Mouse (Mus musculus): ENCODE measurements around the gene Matk. TPM values are rescaled to one million over a fixed set of nuclear protein-coding genes. Genes with fewer than 3 reads are reported as not detected.

Gene Matk
- total and polyA plus RNA-seq, 3 experiments: 0.23 to 1.0 TPM; not detected in 1

GRCm38 (mm10) chr10:81249442-81249841 is 3.3 kb upstream of the Matk start:
- Histone ChIP-seq H3K27me3 (ENCODE audit: control insufficient read depth in 1 of 2, insufficient read depth in 2 of 2, low read length in 2 of 2) (no peaks in the 10 kb centered on the region), H3K9ac (ENCODE audit: control insufficient read depth, low read depth, low read length, poor library complexity, severe bottlenecking) (no peak overlapping the region), H3K36me3 (ENCODE audit: control insufficient read depth in 1 of 2, insufficient read depth in 2 of 2, low read length in 2 of 2) (peaks cover 0 to 2% of the 10 kb centered on the region in 2 experiments; a peak in 1 of 4 replicates), H3K9me3 (replicated peaks; ENCODE audit: insufficient read depth, low read length) (no peaks in the 10 kb centered on the region), H3K27ac (ENCODE audit: control insufficient read depth, low read depth, low read length) (no peak overlapping the region), H3K4me1 (ENCODE audit: control insufficient read depth in 1 of 2, insufficient read depth in 2 of 2, low read length in 2 of 2) (peaks cover 0 to 7% of the 10 kb centered on the region in 2 experiments; a peak in 2 of 4 replicates), H3K4me3 (ENCODE audit: control insufficient read depth in 1 of 2, insufficient read depth in 1 of 2, low read depth in 2 of 2, low read length in 2 of 2) (no peak overlapping the region), H3K79me2 (ENCODE audit: control insufficient read depth, insufficient read depth, low read length, poor library complexity) (no peaks in the 10 kb centered on the region)
- TF ChIP-seq TBP (IDR thresholded peaks at IDR 0.05; ENCODE audit: low read depth, low read length): no peak
- TF ChIP-seq JUND (IDR thresholded peaks at IDR 0.05; ENCODE audit: low read depth, low read length): no peak
- no peak for TF ChIP-seq RCOR1 (IDR thresholded peaks at IDR 0.05; ENCODE audit: low read depth, low read length)
- no peak for TF ChIP-seq E2F4 (IDR thresholded peaks at IDR 0.05; ENCODE audit: borderline replicate concordance, low read depth, low read length)
- no peak for DNase-seq (ENCODE audit: low read depth, low spot score)

DNA sequence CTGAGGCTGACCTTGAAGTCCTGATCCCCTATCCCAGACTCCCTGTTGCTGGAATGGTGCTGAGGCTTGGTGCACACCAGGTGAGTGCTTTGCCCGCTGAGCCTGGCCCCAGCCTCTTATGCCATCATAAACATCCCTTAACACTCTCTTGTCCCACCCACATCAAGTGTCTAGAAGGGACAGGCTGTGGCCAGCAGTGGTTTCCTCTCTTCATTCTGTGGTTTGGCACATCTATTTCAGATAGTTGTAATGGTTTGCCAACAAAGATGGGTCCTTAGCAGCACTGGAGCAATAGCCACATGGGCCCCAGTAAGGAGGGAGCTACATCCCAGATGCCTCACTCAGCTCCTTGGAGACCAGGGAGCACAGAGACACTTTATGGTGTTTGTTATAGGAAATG is 2.2 kb downstream of the Matk start:
- Histone ChIP-seq H3K36me3 (ENCODE audit: control insufficient read depth in 1 of 2, insufficient read depth in 2 of 2, low read length in 2 of 2) (no peaks in the 10 kb centered on the region), H3K4me1 (ENCODE audit: control insufficient read depth in 1 of 2, insufficient read depth in 2 of 2, low read length in 2 of 2) (no peaks in the 10 kb centered on the region), H3K27me3 (ENCODE audit: control insufficient read depth in 1 of 2, insufficient read depth in 2 of 2, low read length in 2 of 2) (no peaks in the 10 kb centered on the region), H3K27ac (ENCODE audit: control insufficient read depth, low read depth, low read length) (no peak overlapping the region), H3K79me2 (ENCODE audit: control insufficient read depth, insufficient read depth, low read length, poor library complexity) (no peaks in the 10 kb centered on the region), H3K4me3 (ENCODE audit: control insufficient read depth in 1 of 2, insufficient read depth in 1 of 2, low read depth in 2 of 2, low read length in 2 of 2) (no peak overlapping the region), H3K9me3 (replicated peaks; ENCODE audit: insufficient read depth, low read length) (no peaks in the 10 kb centered on the region), H3K9ac (ENCODE audit: control insufficient read depth, low read depth, low read length, poor library complexity, severe bottlenecking) (no peak overlapping the region)
- TF ChIP-seq ZC3H11A (IDR thresholded peaks at IDR 0.05; ENCODE audit: low read depth, low read length): no peak
- DNase-seq (ENCODE audit: low read depth, low spot score): no peak

DNA sequence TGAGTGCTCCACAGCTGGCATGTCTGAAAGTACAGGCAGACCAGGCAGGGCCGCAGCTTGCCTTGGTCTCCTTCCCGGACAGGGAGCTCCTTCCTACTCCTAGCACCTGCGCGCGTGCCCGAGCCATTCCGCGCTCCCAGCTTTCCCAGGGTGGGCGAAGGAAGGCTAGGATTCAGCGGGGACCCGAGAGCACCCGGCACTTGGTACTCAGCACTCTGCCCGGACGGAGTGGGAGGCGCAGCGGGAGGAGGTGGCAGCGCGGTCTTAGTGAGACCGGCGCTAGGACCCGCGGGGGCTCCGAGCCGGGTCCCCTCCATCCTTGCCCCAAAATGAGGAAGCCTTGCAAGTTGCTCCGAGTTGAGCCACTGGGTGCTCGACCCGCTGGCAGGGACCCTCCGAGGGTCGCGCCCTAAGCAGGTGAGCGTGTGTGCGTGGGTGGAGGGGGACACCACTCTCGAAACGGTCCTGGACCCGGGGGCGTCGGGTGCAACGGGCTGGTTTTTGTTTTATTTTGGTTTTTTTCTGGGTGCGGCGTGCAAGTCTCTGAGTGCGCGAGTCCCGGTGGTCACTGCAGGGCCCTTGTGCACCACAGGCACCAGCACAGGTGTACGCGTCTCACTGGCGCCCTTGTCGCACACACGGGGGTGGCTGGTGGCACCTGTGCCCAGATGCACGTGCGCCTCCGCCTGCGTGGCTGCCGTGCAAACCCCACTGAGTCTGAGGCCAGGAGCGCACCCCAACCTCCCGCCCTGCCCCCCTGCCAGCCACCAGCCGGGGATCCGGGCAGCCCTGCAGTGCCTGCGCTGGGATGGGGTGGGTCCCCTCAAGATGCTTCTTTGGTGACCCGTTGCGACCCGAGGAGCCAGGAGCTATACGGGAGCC is 4.7 kb downstream of the Matk start:
- Histone ChIP-seq H3K4me1 (ENCODE audit: control insufficient read depth in 1 of 2, insufficient read depth in 2 of 2, low read length in 2 of 2) (no peaks in the 10 kb centered on the region), H3K27me3 (ENCODE audit: control insufficient read depth in 1 of 2, insufficient read depth in 2 of 2, low read length in 2 of 2) (no peaks in the 10 kb centered on the region), H3K36me3 (ENCODE audit: control insufficient read depth in 1 of 2, insufficient read depth in 2 of 2, low read length in 2 of 2) (no peaks in the 10 kb centered on the region), H3K27ac (ENCODE audit: control insufficient read depth, low read depth, low read length) (no peak overlapping the region), H3K79me2 (ENCODE audit: control insufficient read depth, insufficient read depth, low read length, poor library complexity) (no peaks in the 10 kb centered on the region), H3K4me3 (ENCODE audit: control insufficient read depth in 1 of 2, insufficient read depth in 1 of 2, low read depth in 2 of 2, low read length in 2 of 2) (no peak overlapping the region), H3K9me3 (replicated peaks; ENCODE audit: insufficient read depth, low read length) (no peaks in the 10 kb centered on the region), H3K9ac (ENCODE audit: control insufficient read depth, low read depth, low read length, poor library complexity, severe bottlenecking) (no peak overlapping the region)
- DNase-seq (ENCODE audit: low read depth, low spot score): no peak
- TF ChIP-seq MAFK (IDR thresholded peaks at IDR 0.05; ENCODE audit: borderline replicate concordance, low read depth, low read length) (no peak), MAZ (IDR thresholded peaks at IDR 0.05; ENCODE audit: low read depth, low read length) (no peak), POLR2A (IDR thresholded peaks at IDR 0.05; ENCODE audit: control insufficient read depth in 1 of 2, insufficient read depth in 1 of 2, low read depth in 1 of 2, low read length in 2 of 2, poor library complexity in 1 of 2) (no peak), KAT2A (conservative IDR thresholded peaks at IDR 0.05; ENCODE audit: low read depth, low read length) (no peak), TAL1 (IDR thresholded peaks at IDR 0.05; ENCODE audit: low read length) (no peak), MYC (IDR thresholded peaks at IDR 0.05; ENCODE audit: low read depth, low read length) (no peak), MEF2A (IDR thresholded peaks at IDR 0.05; ENCODE audit: extremely low read depth, insufficient replicate concordance, low read depth, low read length, poor library complexity, severe bottlenecking) (no peak), ZKSCAN1 (IDR thresholded peaks at IDR 0.05; ENCODE audit: low read depth, low read length) (no peak), ZMIZ1 (IDR thresholded peaks at IDR 0.05; ENCODE audit: low read depth, low read length) (no peak), CHD1 (IDR thresholded peaks at IDR 0.05; ENCODE audit: low read depth, low read length) (no peak), MYB (IDR thresholded peaks at IDR 0.05; ENCODE audit: low read depth, low read length) (no peak), NELFE (IDR thresholded peaks at IDR 0.05; ENCODE audit: low read depth, low read length) (no peak), POLR2AphosphoS5 (IDR thresholded peaks at IDR 0.05; ENCODE audit: borderline replicate concordance, low read depth, low read length) (no peak), USF2 (IDR thresholded peaks at IDR 0.05; ENCODE audit: borderline replicate concordance in 1 of 2, insufficient read depth in 1 of 2, low read depth in 1 of 2, low read length in 2 of 2) (no peak), BHLHE40 (IDR thresholded peaks at IDR 0.05; ENCODE audit: borderline replicate concordance, low read depth, low read length) (no peak)
